Mouse (Mus musculus): ENCODE data around the gene Sphk1.

DNA sequence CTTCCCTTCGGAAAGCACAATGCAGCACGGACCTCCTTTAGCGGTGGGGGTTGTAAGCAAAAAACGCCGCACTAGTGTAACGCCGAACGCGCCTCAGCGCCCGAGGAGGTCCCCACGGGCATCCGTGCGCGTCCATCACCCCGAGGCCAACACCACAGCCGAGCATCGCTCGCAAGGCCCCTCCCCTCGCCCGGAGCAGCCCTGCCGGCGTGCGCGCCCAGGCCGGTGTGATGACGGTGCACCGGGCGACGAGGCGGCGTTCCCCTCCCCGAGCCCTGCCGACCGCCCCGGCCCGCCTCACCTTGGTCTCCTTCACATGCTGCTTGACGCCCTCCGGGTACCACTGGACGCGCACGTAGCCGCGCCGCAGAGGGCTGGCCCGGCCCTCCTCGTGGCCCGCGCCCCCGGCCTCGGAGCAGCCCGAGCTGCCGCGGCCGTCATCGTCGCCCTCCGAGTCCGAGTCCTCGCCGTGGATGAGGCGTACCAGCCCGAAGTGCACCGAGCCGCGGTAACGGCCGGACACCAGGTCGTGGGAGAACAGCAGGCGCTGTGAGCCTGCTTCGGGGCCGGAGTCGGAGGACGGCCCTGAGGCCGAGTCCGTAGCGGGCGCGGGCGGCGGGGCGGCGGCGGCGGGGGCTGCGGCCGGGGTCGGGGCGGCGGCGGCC, 50.1 kb downstream of the Sphk1 start:
- no peak for TF ChIP-seq POLR2A (IDR thresholded peaks at IDR 0.05; ENCODE audit: control insufficient read depth, low read depth, low read length)
- no peak for TF ChIP-seq CTCF (IDR thresholded peaks at IDR 0.05; ENCODE audit: control insufficient read depth, insufficient read depth, insufficient replicate concordance, low read depth, low read length)

All from testis, adult 2 months (tissue).